Mouse (Mus musculus): ENCODE measurements around the gene Gucy2d.

DNA sequence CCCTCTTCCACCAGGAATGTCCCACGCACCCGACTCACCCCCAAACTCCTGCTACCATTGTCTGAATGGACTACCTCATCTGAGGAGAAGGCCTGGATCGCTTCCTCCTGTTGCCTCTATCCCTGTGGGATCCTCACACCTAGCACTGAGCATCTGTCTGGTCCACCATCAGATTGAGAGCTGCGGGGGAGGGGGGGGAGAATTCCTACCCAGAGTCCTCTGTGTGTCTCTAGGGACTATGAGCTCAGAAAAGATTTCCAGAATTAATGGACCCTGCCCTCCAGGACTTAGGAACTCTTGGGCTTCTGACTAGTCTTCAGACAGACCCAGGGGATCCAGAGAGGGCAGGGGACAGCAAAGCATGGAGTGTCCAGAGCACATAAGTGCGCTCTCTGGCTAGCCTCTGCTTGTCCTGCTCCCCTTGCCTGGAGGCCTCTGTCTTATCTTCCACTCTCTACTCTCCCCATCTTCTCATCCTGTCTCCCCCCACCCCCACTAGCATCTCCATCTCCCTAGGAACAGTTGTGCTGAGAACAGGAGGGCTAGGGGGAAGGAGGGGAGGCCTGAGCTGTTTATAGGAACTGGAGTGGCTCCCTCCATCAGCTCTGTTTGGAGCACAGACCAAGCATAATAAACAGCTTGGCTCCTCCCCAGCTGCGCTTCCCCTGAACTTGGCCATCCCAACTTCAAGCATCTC lies 63.9 kb downstream of the Gucy2d start:
- TF ChIP-seq CTCF (IDR thresholded peaks at IDR 0.05; ENCODE audit: low read depth) (no peak), EP300 (IDR thresholded peaks at IDR 0.05; ENCODE audit: low read depth) (no peak)
